Comparison of ENCODE assay signal across 21 mouse cellular contexts in genomic region chr16:22674164-22674563, GRCm38 (mm10). TPM values are rescaled to one million over a fixed set of nuclear protein-coding genes. Genes with fewer than 3 reads are reported as not detected.
DNase-seq lines count a peak whose midpoint lies in the region; ATAC-seq lines count a peak whose summit lies in the region.
"Had no signal": no experiment of that assay in that cellular context is flagged by ENCODE, and none has a peak within 500 bp of the region (broad histone marks: within the 10 kb centered on the region; RNA-seq: fewer than 3 reads in every experiment).

No protein-coding gene starts in this region.

- ATAC-seq in granulocyte monocyte progenitor cell, adult 5-6 weeks (replicated peaks; ENCODE audit: poor library complexity, severe bottlenecking), result peak; percentile 14; the same call in 1 of the 2 replicates
- ATAC-seq: activated CD4-positive, CD25-positive, alpha-beta regulatory T cell, adult 4 months; forebrain, embryonic 14.5 days; forebrain, embryonic 16.5 days had no signal

- WGBS in large intestine, adult 2 months, result 37% methylated on average over 4 of the region's 4 CpGs

- DNase-seq in urinary bladder, adult 18-20 months (ENCODE audit: low spot score in 2 of 2), result peak; percentile 19 to 20
- no peak for DNase-seq in urinary bladder, postnatal 10 days (ENCODE audit: low spot score)
- peak; percentile 50 for DNase-seq in 416B (ENCODE audit: low read depth)
- peak; percentile 21 for DNase-seq in large intestine, adult 2 months (ENCODE audit: low read depth, low spot score)
- DNase-seq in T-cell, adult 2 months (ENCODE audit: low spot score), result no peak
- DNase-seq in B cell, adult 2 months, result no peak
- DNase-seq: adrenal gland, adult 8-10 months; adrenal gland, postnatal 14 days; adrenal gland, postnatal 36 days; cerebellum, adult 11-12 months; cerebellum, adult 2 months; cerebellum, adult 9-11 months; cerebellum, postnatal 14 days; cerebellum, postnatal 36 days; embryo, embryonic 11 days had no signal

RNA-seq across cellular contexts. Expression of gene Dgkg, which starts 17.1 kb away (rescaled TPM):
- total RNA-seq in granulocyte monocyte progenitor cell, adult 5-6 weeks (2014; fragmentation: Nextera tagmentation), result 20.4 and 24.4 TPM in 2 replicates
- 12.1 and 13.4 TPM in 2 replicates for total RNA-seq in granulocyte monocyte progenitor cell, adult 5-6 weeks (2017)
- polyA plus RNA-seq in large intestine, adult 2 months (2012; rRNA removed), result 0.31 and 0.71 TPM in 2 replicates
- total RNA-seq: MEL had no signal
- polyA plus RNA-seq: erythroblast, embryonic 14.5 days had no signal

Comparison
In these comparisons a context has a peak if more than half of its experiments do, and no peak if none do; other contexts are left out.
1. DNase-seq: peak in urinary bladder, adult 18-20 months (2 of 2), 416B (single experiment) and large intestine, adult 2 months (single experiment); none in urinary bladder, postnatal 10 days (single experiment), T-cell, adult 2 months (single experiment) and B cell, adult 2 months (0 of 2).